Mouse (Mus musculus) forebrain, postnatal 0 days (tissue): ENCODE results near the gene Amn. TPM values are rescaled to one million over a fixed set of nuclear protein-coding genes. Genes with fewer than 3 reads are reported as not detected.

Experiments
- ATAC-seq: fragments of 200-750 bp; cut with Nextera tagmentation; 2 replicates; pipeline ENCODE4 v1.8.0; 2017; ENCODE audit warnings: mild to moderate bottlenecking, moderate library complexity
- DNase-seq: peaks from one replicate; pipeline ENCODE4 v3.0.0-alpha.2; 2015
- H3K27ac ChIP-seq: fragments of 300-500 bp; sonication (generic); 2 replicates; pipeline ENCODE4 v1.5.1; 2014; ENCODE audit warnings: low read depth, mild to moderate bottlenecking, antibody characterized with exemption, low read length, moderate library complexity, mixed read lengths
- H3K27me3 ChIP-seq: fragments of 300-500 bp; sonication (generic); 2 replicates; pipeline ENCODE4 v1.6.1; 2014; ENCODE audit warnings: mild to moderate bottlenecking, low read length, mixed read lengths; ENCODE audit not compliant: insufficient read depth
- H3K36me3 ChIP-seq: fragments of 300-500 bp; sonication (generic); 2 replicates; pipeline ENCODE4 v1.6.1; 2014; ENCODE audit warnings: mild to moderate bottlenecking, moderate library complexity; ENCODE audit not compliant: insufficient read depth
- H3K4me1 ChIP-seq: fragments of 300-500 bp; sonication (generic); 2 replicates; pipeline ENCODE4 v1.6.1; 2014; ENCODE audit warnings: antibody characterized with exemption; ENCODE audit not compliant: insufficient read depth
- H3K4me2 ChIP-seq: fragments of 300-500 bp; sonication (generic); 2 replicates; pipeline ENCODE4 v1.6.1; 2014; ENCODE audit warnings: low read depth, mild to moderate bottlenecking, moderate library complexity
- H3K4me3 ChIP-seq: fragments of 300-500 bp; sonication (generic); 2 replicates; pipeline ENCODE4 v1.5.1; 2014; ENCODE audit warnings: low read depth, low read length, mixed read lengths
- H3K9ac ChIP-seq: fragments of 300-500 bp; sonication (generic); 2 replicates; pipeline ENCODE4 v1.6.1; 2014; ENCODE audit warnings: mild to moderate bottlenecking
- H3K9me3 ChIP-seq: fragments of 300-500 bp; sonication (generic); 2 replicates; pipeline ENCODE4 v1.6.1; 2016; ENCODE audit warnings: low read length
- CTCF ChIP-seq: sonication (generic); IDR thresholded peaks from 2 replicates; pipeline ENCODE4 v1.5.1; 2016; ENCODE audit warnings: antibody characterized with exemption, control low read depth, low read depth
- WGBS: fragments of 180-500 bp; shearing (Covaris S2); extraction: QIAGEN DNeasy Blood & Tissue Kit; methylation state at CpG from one replicate; pipeline ENCODE4 v1.1.7; 2014; 5-methylcytosine and 5-hydroxymethylcytosine counted together
- polyA plus RNA-seq: library from polyadenylated mRNA; unstranded; fragments of >200 nt; fragmentation: Nextera tagmentation; extraction: Ambion mirVana; gene quantifications from 2 replicates; pipeline ENCODE4 v1.2.1, GENCODE M21; 2015
- total RNA-seq: library from RNA; depleted of rRNA; stranded (reverse); fragments of >200 nt; gene quantifications from 2 replicates; pipeline ENCODE4 v1.2.3, GENCODE M21; 2014

Gene Amn
- total and polyA plus RNA-seq, 2 experiments from 2014 or later = 22.7 to 59.9 TPM

DNA sequence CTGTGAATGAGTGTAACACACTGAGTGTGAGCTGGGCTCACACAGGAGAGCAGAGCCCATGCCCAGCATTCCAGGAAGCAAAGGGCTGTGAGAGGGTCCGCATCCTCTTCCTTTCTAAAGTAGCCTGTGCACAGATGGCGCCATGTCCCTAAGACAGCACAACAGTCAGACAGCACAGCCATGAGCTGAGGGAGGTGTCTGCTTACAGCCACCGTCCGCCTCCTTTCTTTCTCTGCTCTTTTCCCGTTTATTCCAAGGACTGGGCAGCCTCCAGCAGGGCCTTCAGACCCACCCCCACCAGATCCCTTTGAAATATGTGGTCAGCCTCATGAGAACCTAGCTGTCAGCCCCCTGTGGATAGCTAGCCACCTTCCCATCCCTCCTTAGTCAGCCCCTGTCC, 5.7 kb upstream of the Amn start:
- no peak for TF ChIP-seq CTCF
- peaks cover 6% of the 10 kb centered on the region for H3K27me3 ChIP-seq
- no peaks in the 10 kb centered on the region for H3K4me1 ChIP-seq
- 50% methylated on average over 5 of the region's 5 CpGs for WGBS
- peaks cover 26% of the 10 kb centered on the region for H3K36me3 ChIP-seq
- DNase-seq (no peak), ATAC-seq (no peak)
- no peak overlapping the region for H3K27ac ChIP-seq
- H3K4me2 ChIP-seq = no peak overlapping the region
- no peak overlapping the region for H3K9ac ChIP-seq
- H3K9me3 ChIP-seq = no peaks in the 10 kb centered on the region
- H3K4me3 ChIP-seq = no peak overlapping the region

DNA sequence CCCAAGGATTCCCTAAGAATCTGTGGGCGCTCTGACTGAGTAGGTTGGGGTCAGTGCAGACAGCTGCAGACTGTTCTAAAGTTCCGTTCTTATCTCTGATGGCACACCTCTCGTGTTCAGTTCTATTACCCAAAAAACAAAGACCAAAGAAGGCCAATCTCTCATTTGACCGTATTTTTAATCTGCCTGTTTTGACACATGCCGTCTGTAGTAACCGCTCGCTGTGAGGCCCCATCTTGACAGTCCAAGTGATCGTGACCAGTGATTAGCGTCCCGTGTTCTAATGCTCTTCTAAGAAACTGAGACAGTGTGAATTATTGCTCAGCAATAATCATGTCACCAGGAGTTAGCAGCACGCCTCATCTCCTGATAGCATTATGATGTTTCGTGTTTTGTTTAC, 4.3 kb upstream of the Amn start:
- no peak for ATAC-seq
- DNase-seq = no peak
- TF ChIP-seq CTCF = no peak
- Histone ChIP-seq H3K9ac (no peak overlapping the region), H3K9me3 (no peaks in the 10 kb centered on the region), H3K27ac (no peak overlapping the region), H3K4me1 (no peaks in the 10 kb centered on the region), H3K27me3 (peaks cover 20% of the 10 kb centered on the region), H3K4me3 (no peak overlapping the region), H3K36me3 (peaks cover 19% of the 10 kb centered on the region), H3K4me2 (no peak overlapping the region)
- WGBS = 60% methylated on average over 12 of the region's 12 CpGs

DNA sequence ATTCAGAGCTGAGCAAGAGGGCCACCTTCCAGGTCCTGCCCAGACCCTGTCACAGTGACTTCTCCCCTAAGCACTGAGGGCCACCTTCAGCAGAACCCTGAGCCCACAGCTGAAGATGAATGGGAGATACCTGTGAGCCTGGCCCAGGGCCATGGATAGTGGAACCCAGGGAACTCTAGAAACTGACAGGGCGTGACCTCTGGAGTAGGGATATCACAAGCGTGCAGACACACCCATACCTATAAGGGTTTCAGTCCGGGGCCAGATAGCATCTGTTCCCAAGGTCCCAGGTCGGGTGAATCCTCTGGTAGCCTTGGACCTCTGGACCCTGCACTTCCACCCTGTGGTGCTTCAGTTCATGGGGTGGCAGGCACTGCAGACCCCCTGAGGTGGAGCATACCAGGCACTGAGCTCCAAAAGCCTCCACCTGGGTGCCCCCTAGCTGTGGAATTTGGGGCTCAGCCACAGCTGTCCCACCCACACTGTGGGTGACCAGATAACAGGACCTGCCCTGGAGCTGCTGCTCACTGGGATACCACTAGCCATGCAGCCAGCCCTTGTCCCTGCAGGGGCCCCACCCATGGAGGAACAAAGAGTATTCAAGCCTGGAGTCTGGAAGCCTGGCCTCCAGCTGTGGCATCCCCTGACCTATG, 3.1 kb upstream of the Amn start:
- Histone ChIP-seq H3K9ac (no peak overlapping the region), H3K4me2 (no peak overlapping the region), H3K27ac (no peak overlapping the region), H3K9me3 (no peaks in the 10 kb centered on the region), H3K36me3 (peaks cover 12% of the 10 kb centered on the region), H3K4me1 (no peaks in the 10 kb centered on the region), H3K27me3 (peaks cover 25% of the 10 kb centered on the region), H3K4me3 (no peak overlapping the region)
- ATAC-seq (no peak), DNase-seq (no peak)
- WGBS = 84% methylated on average over 4 of the region's 4 CpGs
- no peak for TF ChIP-seq CTCF

DNA sequence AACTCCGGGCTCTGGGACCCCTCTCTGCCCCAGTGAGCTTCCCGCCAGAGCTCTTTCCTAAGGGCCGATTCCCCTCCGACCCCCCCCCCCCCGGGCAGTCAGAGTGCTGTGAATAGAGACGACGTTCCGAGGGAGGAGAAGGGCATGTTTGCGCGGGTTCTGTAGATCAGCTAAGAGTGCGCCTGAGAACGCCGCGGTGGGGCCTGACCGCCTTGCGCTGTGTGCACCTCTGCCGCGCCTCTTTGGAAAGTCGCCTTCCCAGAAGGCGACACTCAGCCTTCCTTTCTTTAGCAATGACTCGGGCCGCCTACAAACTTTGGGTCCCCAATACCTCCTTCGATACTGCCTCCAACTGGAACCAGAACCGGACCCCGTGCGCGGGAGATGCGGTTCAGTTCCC, 511 bp downstream of the Amn start:
- WGBS = 9% methylated on average over 23 of the region's 28 CpGs

DNA sequence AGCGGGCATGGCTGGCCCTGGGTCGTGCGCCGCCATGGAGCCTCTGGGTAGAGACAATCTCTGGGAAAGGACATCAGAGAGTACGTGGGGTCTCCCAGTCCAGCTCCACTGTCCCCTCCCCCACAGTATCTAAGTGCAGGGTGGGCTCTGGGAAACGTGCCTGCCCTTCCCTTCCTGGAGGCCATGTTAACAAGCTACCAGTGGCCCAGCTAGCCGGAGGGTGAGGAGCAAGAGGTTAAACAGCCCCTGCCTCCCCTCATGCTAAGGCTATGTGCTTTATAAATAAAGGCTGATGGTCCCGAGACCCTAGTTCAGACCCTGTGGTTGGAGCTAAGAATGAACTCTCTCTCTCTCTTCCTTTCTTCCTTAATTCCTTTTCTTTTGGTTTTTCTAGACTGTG, 1.1 kb downstream of the Amn start:
- Histone ChIP-seq H3K36me3 (no peaks in the 10 kb centered on the region), H3K4me1 (0 out of 2 replicates have a peak, but pooled peaks cover 3% of the 10 kb centered on the region), H3K27ac (no peak overlapping the region), H3K4me3 (no peak overlapping the region), H3K9me3 (no peaks in the 10 kb centered on the region), H3K9ac (no peak overlapping the region), H3K4me2 (no peak overlapping the region), H3K27me3 (peaks cover 58% of the 10 kb centered on the region)
- no peak for ATAC-seq
- no peak for DNase-seq
- 29% methylated on average over 8 of the region's 8 CpGs for WGBS
- no peak for TF ChIP-seq CTCF

More for the DNA sequence above, 511 bp downstream of the Amn start:
- Histone ChIP-seq H3K4me1 (0 out of 2 replicates have a peak, but pooled peaks cover 3% of the 10 kb centered on the region), H3K9me3 (no peaks in the 10 kb centered on the region), H3K9ac (no peak overlapping the region), H3K27me3 (peaks cover 53% of the 10 kb centered on the region), H3K27ac (no peak overlapping the region), H3K4me3 (no peak overlapping the region), H3K36me3 (no peaks in the 10 kb centered on the region), H3K4me2 (no peak overlapping the region)
- TF ChIP-seq CTCF = no peak
- no peak for DNase-seq
- ATAC-seq = no peak

DNA sequence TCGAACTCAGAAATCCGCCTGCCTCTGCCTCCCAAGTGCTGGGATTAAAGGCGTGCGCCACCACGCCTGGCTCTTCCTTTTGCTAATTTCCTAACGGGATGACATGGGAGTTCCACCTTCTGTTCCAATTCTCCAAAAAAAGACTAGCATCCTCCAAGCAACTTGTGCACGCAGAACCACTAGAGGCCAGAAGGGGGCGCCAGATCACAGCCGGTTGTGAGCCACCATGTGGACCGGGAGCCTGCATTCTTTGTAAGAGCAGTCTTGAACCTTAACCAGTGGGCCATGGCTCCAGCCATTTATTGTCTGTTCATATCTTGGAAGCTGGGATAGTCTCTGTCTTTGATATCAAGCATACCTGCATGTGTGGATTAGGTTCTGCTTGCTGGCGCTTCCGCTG, 1.5 kb downstream of the Amn start:
- Histone ChIP-seq H3K4me2 (no peak overlapping the region), H3K36me3 (no peaks in the 10 kb centered on the region), H3K4me3 (no peak overlapping the region), H3K9me3 (no peaks in the 10 kb centered on the region), H3K9ac (no peak overlapping the region), H3K27ac (no peak overlapping the region), H3K27me3 (peaks cover 61% of the 10 kb centered on the region), H3K4me1 (0 out of 2 replicates have a peak, but pooled peaks cover 3% of the 10 kb centered on the region)
- TF ChIP-seq CTCF = peak; percentile 83
- ATAC-seq = peak; percentile 42; the same call in 1 of the 2 replicates
- WGBS = 22% methylated on average over 12 of the region's 12 CpGs
- DNase-seq = peak; percentile 86

DNA sequence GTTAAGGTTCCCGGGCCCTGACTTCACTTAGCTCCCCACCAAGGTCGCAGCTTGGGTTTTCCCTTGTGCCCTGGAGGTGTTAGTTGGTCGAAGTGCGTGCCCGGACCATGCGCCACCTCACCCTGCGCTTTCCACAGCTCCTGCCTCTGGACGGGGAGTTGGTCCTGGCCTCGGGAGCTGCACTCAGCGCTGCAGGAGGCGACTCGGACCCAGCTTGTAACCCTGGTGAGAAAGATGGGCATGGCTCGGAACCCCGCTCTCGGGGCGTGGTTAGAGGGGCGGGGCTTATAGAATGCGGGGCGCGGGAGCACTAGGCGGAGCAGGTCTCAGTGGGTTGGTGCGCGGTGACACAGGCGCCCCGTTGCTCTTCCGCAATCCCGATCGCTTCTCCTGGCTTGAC, 3.1 kb downstream of the Amn start:
- H3K27me3 ChIP-seq = peaks cover 61% of the 10 kb centered on the region

More for the DNA sequence above, 3.1 kb downstream of the Amn start:
- no peak for TF ChIP-seq CTCF
- H3K9ac ChIP-seq = peak overlapping the region; percentile 62
- H3K27ac ChIP-seq = no peak overlapping the region
- no peak for DNase-seq
- ATAC-seq = peak; percentile 44; the same call in 1 of the 2 replicates
- no peaks in the 10 kb centered on the region for H3K36me3 ChIP-seq
- no peaks in the 10 kb centered on the region for H3K9me3 ChIP-seq
- peak overlapping the region; percentile 82 for H3K4me2 ChIP-seq
- H3K4me1 ChIP-seq = 0 out of 2 replicates have a peak, but pooled peaks cover 3% of the 10 kb centered on the region
- 4% methylated on average over 28 of the region's 28 CpGs for WGBS
- peak overlapping the region; percentile 48 for H3K4me3 ChIP-seq
